Mouse (Mus musculus) frontal cortex, postnatal 36 days (tissue): Measurements from ENCODE around the gene Gm20509.
"Not testable (repeated sequence)": the region's sequence is repeated elsewhere in the genome, so short reads cannot be mapped to it uniquely, and the experiment has no call there.

Experiments used
- DNase-seq, 2 experiments: peaks; one replicate each; pipeline ENCODE4 v3.0.0; 2022; ENCODE audit warnings: low spot score in 2 of 2

Gm20509 gene

GRCm38 (mm10) chr9:73101536-73101935 lies 734 bp upstream of the Gm20509 start, which contains the start of gene Khdc3:
Gene Khdc3 (plus strand): TSS chr9:73101836.
- no peak for DNase-seq

GRCm38 (mm10) chr9:73103159-73103879 lies 1.0 kb downstream of the Gm20509 start:
- DNase-seq, result peak in 1 of 2 experiments; percentile 16

- DNase-seq, result no peak
Observed at GRCm38 (mm10) chr9:73103880-73104198, 1.6 kb downstream of the Gm20509 start.

GRCm38 (mm10) chr9:73105141-73105540 lies 2.9 kb downstream of the Gm20509 start:
- DNase-seq, result no peak

- no peak for DNase-seq
Observed at GRCm38 (mm10) chr9:73105771-73106170, 3.5 kb downstream of the Gm20509 start.

GRCm38 (mm10) chr9:73112919-73113906 lies 10.9 kb downstream of the Gm20509 start, which contains the start of gene Rsl24d1:
Gene Rsl24d1 (plus strand): TSS chr9:73113426.
- peak; percentile 90 to 95 for DNase-seq

- not testable (repeated sequence) for DNase-seq
Observed at GRCm38 (mm10) chr9:73116704-73117103, 14.4 kb downstream of the Gm20509 start.

- DNase-seq, result no peak
Observed at GRCm38 (mm10) chr9:73118012-73118411, 15.7 kb downstream of the Gm20509 start.

GRCm38 (mm10) chr9:73121735-73122134 lies 19.5 kb downstream of the Gm20509 start:
- peak; percentile 17 to 39 for DNase-seq

GRCm38 (mm10) chr9:73125043-73125570 lies 22.8 kb downstream of the Gm20509 start:
- DNase-seq, result no peak

- no peak for DNase-seq
Observed at GRCm38 (mm10) chr9:73127457-73127856, 25.2 kb downstream of the Gm20509 start.

GRCm38 (mm10) chr9:73129875-73130274 lies 27.6 kb downstream of the Gm20509 start:
- no peak for DNase-seq

- no peak for DNase-seq
Observed at GRCm38 (mm10) chr9:73130529-73130928, 28.3 kb downstream of the Gm20509 start.

GRCm38 (mm10) chr9:73137341-73137886 lies 35.1 kb downstream of the Gm20509 start:
- no peak for DNase-seq

GRCm38 (mm10) chr9:73154347-73154746 lies 52.1 kb downstream of the Gm20509 start:
- peak in 1 of 2 experiments; percentile 34 for DNase-seq

- DNase-seq, result no peak
Observed at GRCm38 (mm10) chr9:73157968-73158367, 55.7 kb downstream of the Gm20509 start.

- DNase-seq, result peak in 1 of 2 experiments; percentile 10
Observed at GRCm38 (mm10) chr9:73159265-73159664, 57.0 kb downstream of the Gm20509 start.

GRCm38 (mm10) chr9:73162571-73163333 lies 60.5 kb downstream of the Gm20509 start:
- DNase-seq, result peak; percentile 77 to 89

- DNase-seq, result no peak
Observed at GRCm38 (mm10) chr9:73165631-73166030, 63.4 kb downstream of the Gm20509 start.
